Mouse (Mus musculus): Measurements from ENCODE around the gene Tmem30b.

- TF ChIP-seq CTCF (IDR thresholded peaks at IDR 0.05; ENCODE audit: borderline replicate concordance, insufficient read depth, low read depth, low read length) (peak; percentile 48; the same call in 1 of the 2 replicates), POLR2A (IDR thresholded peaks at IDR 0.05; ENCODE audit: borderline replicate concordance, insufficient read depth, low read length) (no peak)
Measured at GRCm38 (mm10) chr12:73554155-73554554, 8.0 kb upstream of the Tmem30b start.

Data from cerebellum, adult 2 months (tissue).